Mouse (Mus musculus) midbrain, postnatal 0 days (tissue): Measurements from ENCODE around the gene Rest. TPM values are rescaled to one million over a fixed set of nuclear protein-coding genes. Genes with fewer than 3 reads are reported as not detected.
A peak's percentile ranks its signal among the peaks of the same experiment; 100 is the strongest.

ENCODE experiments used
- ATAC-seq: fragments of 200-750 bp; cut with Nextera tagmentation; 2 replicates; pipeline ENCODE4 v1.8.0; 2017; ENCODE audit warnings: moderate number of reproducible peaks, mild to moderate bottlenecking, moderate TSS enrichment, moderate library complexity; ENCODE audit not compliant: low FRiP score
- DNase-seq: peaks from one replicate; pipeline ENCODE4 v3.0.0-alpha.2; 2015; ENCODE audit warnings: low spot score
- H3K27ac ChIP-seq: fragments of 300-500 bp; sonication (generic); 2 replicates; pipeline ENCODE4 v1.5.1; 2014; ENCODE audit warnings: low read depth, mild to moderate bottlenecking, low read length, mixed read lengths
- H3K27me3 ChIP-seq: fragments of 300-500 bp; sonication (generic); 2 replicates; pipeline ENCODE4 v1.6.1; 2014; ENCODE audit warnings: low read length, control low read depth, mixed read lengths; ENCODE audit not compliant: insufficient read depth
- H3K36me3 ChIP-seq: fragments of 300-500 bp; sonication (generic); 2 replicates; pipeline ENCODE4 v1.6.1; 2014; ENCODE audit warnings: low read length, control low read depth, mixed read lengths; ENCODE audit not compliant: insufficient read depth
- H3K4me1 ChIP-seq: fragments of 300-500 bp; sonication (generic); 2 replicates; pipeline ENCODE4 v1.6.1; 2014; ENCODE audit warnings: mild to moderate bottlenecking, control low read depth, antibody characterized with exemption, low read length, mixed read lengths; ENCODE audit not compliant: insufficient read depth
- H3K4me2 ChIP-seq: fragments of 300-500 bp; sonication (generic); 2 replicates; pipeline ENCODE4 v1.6.1; 2014; ENCODE audit warnings: low read depth, mild to moderate bottlenecking, low read length, mixed read lengths; ENCODE audit not compliant: poor library complexity, severe bottlenecking
- H3K4me3 ChIP-seq: fragments of 300-500 bp; sonication (generic); 2 replicates; pipeline ENCODE4 v1.5.1; 2014; ENCODE audit warnings: low read depth, mild to moderate bottlenecking, low read length, moderate library complexity
- H3K9ac ChIP-seq: fragments of 300-500 bp; sonication (generic); replicated peaks from 2 replicates; pipeline ENCODE4 v1.6.1; 2014; ENCODE audit warnings: mild to moderate bottlenecking, low read length, moderate library complexity, mixed read lengths; ENCODE audit not compliant: poor library complexity, severe bottlenecking
- H3K9me3 ChIP-seq: fragments of 300-500 bp; sonication (generic); 2 replicates; pipeline ENCODE4 v1.6.1; 2016; ENCODE audit warnings: low read length, control low read depth
- CTCF ChIP-seq: IDR thresholded peaks from 2 replicates; pipeline ENCODE4 v1.5.1; 2016; ENCODE audit warnings: antibody characterized with exemption, mild to moderate bottlenecking
- WGBS: fragments of 180-500 bp; shearing (Covaris S2); extraction: QIAGEN DNeasy Blood & Tissue Kit; methylation state at CpG from one replicate; pipeline ENCODE4 v1.1.7; 2014; 5-methylcytosine and 5-hydroxymethylcytosine counted together
- microRNA-seq: library from miRNA; unstranded; fragments of <30 nt; microRNA quantifications from one replicate; pipeline ENCODE4, GENCODE M21; 2016; ENCODE audit warnings: borderline number of aligned reads
- polyA plus RNA-seq: library from polyadenylated mRNA; unstranded; fragments of >200 nt; fragmentation: Nextera tagmentation; extraction: Ambion mirVana; gene quantifications from 2 replicates; pipeline ENCODE4 v1.2.1, GENCODE M21; 2015
- total RNA-seq: library from RNA; depleted of rRNA; stranded (reverse); fragments of >200 nt; gene quantifications from 2 replicates; pipeline ENCODE4 v1.2.3, GENCODE M21; 2014; rRNA removed

The Rest gene
- total and polyA plus RNA-seq, 2 experiments from 2014 or later, result 2.8 to 6.5 TPM

DNA sequence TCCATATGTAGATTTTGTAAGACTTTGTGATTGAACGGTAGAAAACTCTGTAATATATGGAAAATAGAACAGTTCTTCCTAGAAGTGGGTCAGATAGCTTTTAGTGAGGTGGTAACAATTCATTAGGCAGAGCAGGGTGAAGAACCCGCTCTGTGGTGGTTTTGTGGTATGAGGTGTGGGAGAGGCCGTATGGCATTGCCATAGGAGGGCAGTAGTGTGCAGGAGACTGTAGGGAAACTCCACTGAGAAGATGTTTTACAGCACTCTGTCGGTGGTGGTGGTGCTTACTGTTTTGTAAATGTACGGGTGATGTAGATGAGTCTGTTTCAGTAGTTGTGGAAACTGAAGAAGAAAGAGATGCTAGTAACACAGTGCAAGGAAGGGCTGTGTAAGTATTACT is 64.9 kb downstream of the Rest start:
- Histone ChIP-seq H3K9ac (no peak overlapping the region), H3K27me3 (no peaks in the 10 kb centered on the region), H3K36me3 (peaks cover 53% of the 10 kb centered on the region), H3K4me1 (no peaks in the 10 kb centered on the region), H3K27ac (no peak overlapping the region), H3K9me3 (no peaks in the 10 kb centered on the region), H3K4me3 (no peak overlapping the region), H3K4me2 (no peak overlapping the region)
- ATAC-seq (no peak), DNase-seq (no peak)
- WGBS, result 74% methylated on average over 5 of the region's 5 CpGs
- peak; percentile 35; the same call in 1 of the 2 replicates for TF ChIP-seq CTCF

Small RNA genes within 50 kb of the gene (microRNA-seq; reads per million reads assigned to microRNA genes)
- not detected for gene Mir5098

Other genes starting within 250 kb of the Rest start
- gene Thegl, start 249.5 kb upstream of the Rest start, total RNA-seq, result 0.38 TPM in 1 of 2 replicates, not detected in the other
- 0.52 and 1.0 TPM in 2 replicates for gene Thegl, start 249.5 kb upstream of the Rest start, polyA plus RNA-seq
- 9.1 and 20.8 TPM in 2 replicates for gene Hopx, start 150.4 kb upstream of the Rest start, total RNA-seq
- gene Hopx, start 150.4 kb upstream of the Rest start, polyA plus RNA-seq, result 1.4 and 1.8 TPM in 2 replicates
- not detected in 2 replicates for gene Spink2, start 54.0 kb upstream of the Rest start, total RNA-seq
- 1.1 and 1.5 TPM in 2 replicates for gene Spink2, start 54.0 kb upstream of the Rest start, polyA plus RNA-seq
- 11.6 and 18.0 TPM in 2 replicates for gene Noa1, start 44.6 kb downstream of the Rest start, total RNA-seq
- 34.4 and 35.0 TPM in 2 replicates for gene Noa1, start 44.6 kb downstream of the Rest start, polyA plus RNA-seq
- gene Polr2b, start 44.7 kb downstream of the Rest start, total RNA-seq, result 70.2 and 71.3 TPM in 2 replicates
- gene Polr2b, start 44.7 kb downstream of the Rest start, polyA plus RNA-seq, result 52.0 TPM in 2 replicates
- gene Igfbp7, start 142.6 kb downstream of the Rest start, total RNA-seq, result 44.6 and 45.9 TPM in 2 replicates
- gene Igfbp7, start 142.6 kb downstream of the Rest start, polyA plus RNA-seq, result 77.3 and 81.3 TPM in 2 replicates